In genomic region chr12:69985546-69985945, GRCm38 (mm10) we compare ENCODE assay signal across 8 mouse cellular contexts. TPM values are rescaled to one million over a fixed set of nuclear protein-coding genes. Genes with fewer than 3 reads are reported as not detected.
DNase-seq lines count a peak whose midpoint lies in the region; ATAC-seq and TF ChIP-seq lines count a peak whose summit lies in the region.

No protein-coding gene starts in this region.

- H3K4me1 ChIP-seq in testis, adult 2 months (ENCODE audit: control insufficient read depth, insufficient read depth, low read length): no peaks in the 10 kb centered on the region; the same call in 1 of the 2 replicates
- peaks cover 9% of the 10 kb centered on the region for H3K4me1 ChIP-seq in forebrain, embryonic 16.5 days (replicated peaks; ENCODE audit: control insufficient read depth, insufficient read depth, low read length)
- peaks cover 18% of the 10 kb centered on the region for H3K4me1 ChIP-seq in liver, postnatal 0 days (ENCODE audit: insufficient read depth)
- no peaks in the 10 kb centered on the region for H3K4me1 ChIP-seq in thymus, adult 2 months (replicated peaks; ENCODE audit: control insufficient read depth, insufficient read depth, low read length)

- no peaks in the 10 kb centered on the region for H3K9me3 ChIP-seq in forebrain, embryonic 16.5 days (ENCODE audit: control insufficient read depth, low read length)
- no peaks in the 10 kb centered on the region for H3K9me3 ChIP-seq in liver, postnatal 0 days (ENCODE audit: low read length)

- H3K4me3 ChIP-seq in testis, adult 2 months (ENCODE audit: control insufficient read depth, low read depth, low read length): peak overlapping the region; percentile 56; the same call in 1 of the 2 replicates
- H3K4me3 ChIP-seq in forebrain, embryonic 16.5 days (replicated peaks; ENCODE audit: low read length): peak overlapping the region; percentile 90
- peak overlapping the region; percentile 90 for H3K4me3 ChIP-seq in liver, postnatal 0 days (ENCODE audit: low read depth, low read length)
- no peak overlapping the region for H3K4me3 ChIP-seq in thymus, adult 2 months (ENCODE audit: control insufficient read depth, insufficient read depth, low read length)

- 0 out of 2 replicates have a peak, but pooled peaks have one; percentile 10 for TF ChIP-seq EP300 in liver, postnatal 0 days (IDR thresholded peaks at IDR 0.05; ENCODE audit: low read depth)

- DNase-seq in testis, postnatal 10 days (ENCODE audit: low spot score): no peak
- no peak for DNase-seq in liver, postnatal 0 days
- no peak for DNase-seq in thymus, adult 2 months
- no peak for DNase-seq in frontal cortex, postnatal 14 days (ENCODE audit: low spot score in 2 of 2)
- DNase-seq in cerebellum, adult 8-10 months: no peak

- H3K4me2 ChIP-seq in forebrain, embryonic 16.5 days (ENCODE audit: low read length): peak overlapping the region; percentile 76
- peak overlapping the region; percentile 92 for H3K4me2 ChIP-seq in liver, postnatal 0 days (ENCODE audit: low read depth, low read length)

- ATAC-seq in forebrain, embryonic 16.5 days: no peak
- ATAC-seq in liver, postnatal 0 days: no peak
- ATAC-seq in erythroid progenitor cell, adult 5-6 weeks (replicated peaks; ENCODE audit: low FRiP score, poor library complexity, severe bottlenecking): no peak

- 18% methylated on average over 4 of the region's 4 CpGs for WGBS in forebrain, embryonic 16.5 days
- 25% methylated on average over 4 of the region's 4 CpGs for WGBS in liver, postnatal 0 days (ENCODE audit: insufficient replicate concordance)
- 76% methylated on average over 4 of the region's 4 CpGs for WGBS in thymus, adult 2 months

- TF ChIP-seq CTCF in testis, adult 2 months (IDR thresholded peaks at IDR 0.05; ENCODE audit: control insufficient read depth, insufficient read depth, insufficient replicate concordance, low read depth, low read length): no peak
- TF ChIP-seq CTCF in liver, postnatal 0 days (IDR thresholded peaks at IDR 0.05; ENCODE audit: low read depth): no peak
- no peak for TF ChIP-seq CTCF in thymus, adult 2 months (IDR thresholded peaks at IDR 0.05; ENCODE audit: borderline replicate concordance, control insufficient read depth, extremely low read depth, insufficient read depth, low read length, poor library complexity)

- H3K27ac ChIP-seq in testis, adult 2 months (ENCODE audit: control insufficient read depth, insufficient read depth, low read depth, low read length): no peak overlapping the region
- no peak overlapping the region for H3K27ac ChIP-seq in forebrain, embryonic 16.5 days (ENCODE audit: low read length)
- peak overlapping the region; percentile 99 for H3K27ac ChIP-seq in liver, postnatal 0 days (ENCODE audit: low read depth)
- H3K27ac ChIP-seq in thymus, adult 2 months (ENCODE audit: control insufficient read depth, insufficient read depth, low read length): no peak overlapping the region

- H3K9ac ChIP-seq in forebrain, embryonic 16.5 days (replicated peaks; ENCODE audit: low read depth, low read length): peak overlapping the region; percentile 90; the same call in 1 of the 2 replicates
- H3K9ac ChIP-seq in liver, postnatal 0 days (replicated peaks): peak overlapping the region; percentile 99

- H3K27me3 ChIP-seq in testis, adult 2 months (ENCODE audit: control insufficient read depth, insufficient read depth, low read length): no peaks in the 10 kb centered on the region
- H3K27me3 ChIP-seq in forebrain, embryonic 16.5 days (replicated peaks; ENCODE audit: control insufficient read depth, insufficient read depth, low read length): no peaks in the 10 kb centered on the region
- H3K27me3 ChIP-seq in liver, postnatal 0 days (ENCODE audit: insufficient read depth, low read length): no peaks in the 10 kb centered on the region
- no peaks in the 10 kb centered on the region for H3K27me3 ChIP-seq in thymus, adult 2 months (ENCODE audit: control insufficient read depth, insufficient read depth, low read length)

- TF ChIP-seq POLR2A in testis, adult 2 months (IDR thresholded peaks at IDR 0.05; ENCODE audit: control insufficient read depth, low read depth, low read length): no peak
- TF ChIP-seq POLR2A in thymus, adult 2 months (IDR thresholded peaks at IDR 0.05; ENCODE audit: control insufficient read depth, extremely low read depth, insufficient read depth, low read length, poor library complexity): no peak

- peaks cover 3% of the 10 kb centered on the region for H3K36me3 ChIP-seq in testis, adult 2 months (ENCODE audit: control insufficient read depth, insufficient read depth, low read length)
- peaks cover 4% of the 10 kb centered on the region; the same call in 1 of the 2 replicates for H3K36me3 ChIP-seq in forebrain, embryonic 16.5 days (ENCODE audit: control insufficient read depth, insufficient read depth)
- H3K36me3 ChIP-seq in liver, postnatal 0 days (replicated peaks; ENCODE audit: insufficient read depth, low read length): peaks cover 31% of the 10 kb centered on the region
- peaks cover 16% of the 10 kb centered on the region for H3K36me3 ChIP-seq in thymus, adult 2 months (ENCODE audit: control insufficient read depth, insufficient read depth, low read length)

RNA-seq across cellular contexts. Expression of gene Sav1, which starts 1.3 kb away (rescaled TPM):
- polyA plus RNA-seq in testis, adult 2 months (2012; rRNA removed): 41.5 and 45.0 TPM in 2 replicates
- 1.7 and 3.3 TPM in 2 replicates for polyA plus RNA-seq in forebrain, embryonic 16.5 days (2015; fragmentation: Nextera tagmentation; extraction: Ambion mirVana)
- polyA plus RNA-seq in liver, postnatal 0 days (2015; fragmentation: Nextera tagmentation; extraction: Ambion mirVana): 3.4 and 3.6 TPM in 2 replicates
- 144 and 186 TPM in 2 replicates for total RNA-seq in erythroid progenitor cell, adult 5-6 weeks (2015; ENCODE audit: low replicate concordance)
- total RNA-seq in erythroid progenitor cell, adult 5-6 weeks (2017; ENCODE audit: low replicate concordance): 87.7 and 131 TPM in 2 replicates
- polyA plus RNA-seq in thymus, adult 2 months (2012; rRNA removed): 22.2 and 23.7 TPM in 2 replicates
